Mouse (Mus musculus): ENCODE results near the gene Atp13a1.

Gene Atp13a1

GRCm38 (mm10) chr8:69799261-69799660 lies 8.3 kb downstream of the Atp13a1 start:
- no peak for DNase-seq (ENCODE audit: extremely low read depth, low read depth, low spot score)

- no peak for DNase-seq (ENCODE audit: extremely low read depth, low read depth, low spot score)
Observed at GRCm38 (mm10) chr8:69799946-69800345, 9.0 kb downstream of the Atp13a1 start.

GRCm38 (mm10) chr8:69801796-69802195 lies 10.8 kb downstream of the Atp13a1 start:
- no peak for DNase-seq (ENCODE audit: extremely low read depth, low read depth, low spot score)

- no peak for DNase-seq (ENCODE audit: extremely low read depth, low read depth, low spot score)
Observed at GRCm38 (mm10) chr8:69802216-69802615, 11.3 kb downstream of the Atp13a1 start.

GRCm38 (mm10) chr8:69803366-69803765 lies 12.4 kb downstream of the Atp13a1 start:
- no peak for DNase-seq (ENCODE audit: extremely low read depth, low read depth, low spot score)

GRCm38 (mm10) chr8:69804537-69804936 lies 13.6 kb downstream of the Atp13a1 start:
- DNase-seq (ENCODE audit: extremely low read depth, low read depth, low spot score), result no peak

- DNase-seq (ENCODE audit: extremely low read depth, low read depth, low spot score), result no peak
Observed at GRCm38 (mm10) chr8:69805086-69805485, 14.1 kb downstream of the Atp13a1 start.

GRCm38 (mm10) chr8:69805491-69805890 lies 14.5 kb downstream of the Atp13a1 start:
- DNase-seq (ENCODE audit: extremely low read depth, low read depth, low spot score), result no peak

- no peak for DNase-seq (ENCODE audit: extremely low read depth, low read depth, low spot score)
Observed at GRCm38 (mm10) chr8:69807236-69807635, 16.3 kb downstream of the Atp13a1 start.

- no peak for DNase-seq (ENCODE audit: extremely low read depth, low read depth, low spot score)
Observed at GRCm38 (mm10) chr8:69808094-69808863, 17.3 kb downstream of the Atp13a1 start, which contains the start of gene Gmip. Gene Gmip, plus strand, starts transcription at chr8:69808679.

- no peak for DNase-seq (ENCODE audit: extremely low read depth, low read depth, low spot score)
Observed at GRCm38 (mm10) chr8:69808864-69809403, 18.0 kb downstream of the Atp13a1 start.

- DNase-seq (ENCODE audit: extremely low read depth, low read depth, low spot score), result no peak
Observed at GRCm38 (mm10) chr8:69809820-69810219, 18.9 kb downstream of the Atp13a1 start.

- DNase-seq (ENCODE audit: extremely low read depth, low read depth, low spot score), result no peak
Observed at GRCm38 (mm10) chr8:69814881-69815280, 23.9 kb downstream of the Atp13a1 start.

- no peak for DNase-seq (ENCODE audit: extremely low read depth, low read depth, low spot score)
Observed at GRCm38 (mm10) chr8:69815396-69815795, 24.4 kb downstream of the Atp13a1 start.

GRCm38 (mm10) chr8:69820466-69820865 lies 29.5 kb downstream of the Atp13a1 start:
- DNase-seq (ENCODE audit: extremely low read depth, low read depth, low spot score), result no peak

GRCm38 (mm10) chr8:69821971-69822385 lies 31.0 kb downstream of the Atp13a1 start:
- no peak for DNase-seq (ENCODE audit: extremely low read depth, low read depth, low spot score)

GRCm38 (mm10) chr8:69822386-69823191 lies 31.6 kb downstream of the Atp13a1 start, which contains the start of gene Lpar2:
Gene Lpar2, plus strand, starts transcription at chr8:69822429.
- DNase-seq (ENCODE audit: extremely low read depth, low read depth, low spot score), result peak; percentile 46

GRCm38 (mm10) chr8:69826371-69826770 lies 35.4 kb downstream of the Atp13a1 start:
- no peak for DNase-seq (ENCODE audit: extremely low read depth, low read depth, low spot score)

GRCm38 (mm10) chr8:69832298-69832853 lies 41.4 kb downstream of the Atp13a1 start, which contains the start of gene Pbx4:
Gene Pbx4, plus strand, starts transcription at chr8:69832491.
- DNase-seq (ENCODE audit: extremely low read depth, low read depth, low spot score), result no peak

- no peak for DNase-seq (ENCODE audit: extremely low read depth, low read depth, low spot score)
Observed at GRCm38 (mm10) chr8:69837057-69837682, 46.2 kb downstream of the Atp13a1 start.
